Mouse (Mus musculus): Measurements from ENCODE around the gene Adamts9. TPM values are rescaled to one million over a fixed set of nuclear protein-coding genes. Genes with fewer than 3 reads are reported as not detected.

Gene Adamts9
- polyA plus RNA-seq, 1 experiment from 2014 or later, result 13.8 TPM

DNA sequence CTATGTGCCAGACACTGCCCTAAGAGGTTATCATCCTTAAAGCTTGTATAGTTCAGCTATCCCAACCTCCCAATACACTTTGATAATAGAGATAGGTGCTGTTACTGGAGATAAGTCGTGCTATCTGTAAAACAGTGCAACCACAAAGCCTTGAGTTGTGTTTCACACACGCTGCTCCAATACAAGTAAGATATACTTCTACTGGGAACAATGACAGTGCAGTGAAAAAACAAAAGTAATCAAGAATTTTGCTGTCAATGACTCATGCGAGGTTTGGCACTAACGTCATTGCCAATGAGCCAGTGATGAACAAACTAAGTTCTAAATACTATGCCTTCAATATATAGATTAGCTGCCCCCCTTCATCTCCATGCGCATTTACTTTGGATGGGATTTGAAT, 116.7 kb downstream of the Adamts9 start:
- Histone ChIP-seq H3K9ac (ENCODE audit: low read length) (no peak overlapping the region), H3K9me3 (ENCODE audit: control insufficient read depth, low read length) (no peaks in the 10 kb centered on the region), H3K27ac (ENCODE audit: low read length) (no peak overlapping the region), H3K36me3 (ENCODE audit: control insufficient read depth, insufficient read depth, low read length) (peaks cover 11% of the 10 kb centered on the region; the same call in 1 of the 2 replicates), H3K4me1 (replicated peaks; ENCODE audit: control insufficient read depth, insufficient read depth, low read length) (no peaks in the 10 kb centered on the region), H3K4me2 (ENCODE audit: low read depth, low read length) (no peak overlapping the region), H3K27me3 (ENCODE audit: control insufficient read depth, insufficient read depth, low read depth, low read length) (no peaks in the 10 kb centered on the region), H3K4me3 (ENCODE audit: low read length) (no peak overlapping the region)
- 72% methylated on average over 5 of the region's 5 CpGs for WGBS
- ATAC-seq (ENCODE audit: low read depth), result no peak

DNA sequence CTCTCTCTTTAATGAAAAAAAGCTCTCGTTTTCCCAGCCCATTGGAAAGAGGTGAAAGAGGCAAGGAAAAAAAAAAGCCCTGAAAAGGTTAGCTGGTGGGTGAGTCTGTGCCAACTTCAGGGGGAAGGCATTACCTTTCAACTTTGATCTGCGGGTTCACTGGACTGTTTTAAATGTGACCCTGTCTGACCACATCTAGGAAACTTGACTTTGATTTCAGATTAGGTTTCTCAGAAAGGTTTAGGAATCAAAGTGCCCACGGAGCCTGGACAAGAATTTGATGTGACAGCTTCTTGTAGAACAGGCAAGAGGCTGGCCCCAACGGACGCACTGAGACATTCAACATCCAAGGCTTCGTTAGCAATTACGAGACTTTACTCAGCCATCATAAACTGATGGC, 119.3 kb downstream of the Adamts9 start:
- Histone ChIP-seq H3K9me3 (ENCODE audit: control insufficient read depth, low read length) (no peaks in the 10 kb centered on the region), H3K4me3 (ENCODE audit: low read length) (no peak overlapping the region), H3K27ac (ENCODE audit: low read length) (no peak overlapping the region), H3K27me3 (ENCODE audit: control insufficient read depth, insufficient read depth, low read depth, low read length) (no peaks in the 10 kb centered on the region), H3K4me2 (ENCODE audit: low read depth, low read length) (no peak overlapping the region), H3K9ac (ENCODE audit: low read length) (no peak overlapping the region), H3K4me1 (replicated peaks; ENCODE audit: control insufficient read depth, insufficient read depth, low read length) (no peaks in the 10 kb centered on the region), H3K36me3 (ENCODE audit: control insufficient read depth, insufficient read depth, low read length) (peaks cover 14% of the 10 kb centered on the region; the same call in 1 of the 2 replicates)
- WGBS, result 74% methylated on average over 7 of the region's 7 CpGs
- ATAC-seq (ENCODE audit: low read depth), result no peak

DNA sequence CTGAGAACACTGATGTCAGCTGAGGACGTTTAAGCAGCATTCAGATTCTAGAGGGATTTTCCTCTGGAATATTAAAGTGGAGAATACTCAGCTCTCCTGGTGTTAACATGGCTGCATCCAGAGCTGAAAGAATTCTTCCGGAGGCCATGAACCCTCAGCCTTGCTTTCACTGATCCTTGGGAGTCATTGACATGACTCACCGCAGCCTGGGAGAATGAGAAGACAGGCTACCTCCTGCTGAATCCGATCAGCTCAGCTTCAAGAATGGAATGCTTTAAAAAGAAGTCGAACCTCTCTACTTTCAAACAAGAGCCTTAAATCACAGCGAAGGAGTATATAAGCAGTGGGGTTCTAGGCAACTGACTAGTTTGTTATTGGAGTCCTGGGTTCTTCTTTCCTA, 121.3 kb downstream of the Adamts9 start:
- Histone ChIP-seq H3K9me3 (ENCODE audit: control insufficient read depth, low read length) (no peaks in the 10 kb centered on the region), H3K9ac (ENCODE audit: low read length) (no peak overlapping the region), H3K27ac (ENCODE audit: low read length) (no peak overlapping the region), H3K36me3 (ENCODE audit: control insufficient read depth, insufficient read depth, low read length) (peaks cover 15% of the 10 kb centered on the region; the same call in 1 of the 2 replicates), H3K27me3 (ENCODE audit: control insufficient read depth, insufficient read depth, low read depth, low read length) (no peaks in the 10 kb centered on the region), H3K4me1 (replicated peaks; ENCODE audit: control insufficient read depth, insufficient read depth, low read length) (no peaks in the 10 kb centered on the region), H3K4me2 (ENCODE audit: low read depth, low read length) (no peak overlapping the region), H3K4me3 (ENCODE audit: low read length) (no peak overlapping the region)
- 70% methylated on average over 6 of the region's 6 CpGs for WGBS
- ATAC-seq (ENCODE audit: low read depth), result no peak

DNA sequence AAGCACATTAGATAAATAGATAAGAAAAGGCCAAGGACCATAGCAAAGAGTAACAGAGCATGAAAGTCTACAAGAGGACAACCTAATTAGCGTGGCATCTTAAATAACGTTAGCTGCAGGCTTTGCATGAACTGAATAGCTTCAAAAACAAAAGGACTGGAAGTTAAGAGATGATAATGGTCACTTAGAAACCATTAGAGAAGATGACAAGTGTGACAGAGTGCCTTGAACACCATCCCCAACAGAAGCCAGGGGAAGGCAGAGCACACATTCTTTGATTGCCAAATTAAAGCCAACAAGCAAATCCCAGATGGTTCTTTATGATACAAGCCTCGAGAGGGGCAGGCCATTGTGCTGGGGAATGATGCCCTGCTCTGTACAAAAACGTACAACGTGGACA, 121.7 kb downstream of the Adamts9 start:
- Histone ChIP-seq H3K9ac (ENCODE audit: low read length) (no peak overlapping the region), H3K9me3 (ENCODE audit: control insufficient read depth, low read length) (no peaks in the 10 kb centered on the region), H3K36me3 (ENCODE audit: control insufficient read depth, insufficient read depth, low read length) (peaks cover 15% of the 10 kb centered on the region; the same call in 1 of the 2 replicates), H3K4me3 (ENCODE audit: low read length) (no peak overlapping the region), H3K4me2 (ENCODE audit: low read depth, low read length) (no peak overlapping the region), H3K27ac (ENCODE audit: low read length) (no peak overlapping the region), H3K4me1 (replicated peaks; ENCODE audit: control insufficient read depth, insufficient read depth, low read length) (peaks cover 3% of the 10 kb centered on the region), H3K27me3 (ENCODE audit: control insufficient read depth, insufficient read depth, low read depth, low read length) (no peaks in the 10 kb centered on the region)
- no peak for ATAC-seq (ENCODE audit: low read depth)
- 66% methylated on average over 5 of the region's 5 CpGs for WGBS

DNA sequence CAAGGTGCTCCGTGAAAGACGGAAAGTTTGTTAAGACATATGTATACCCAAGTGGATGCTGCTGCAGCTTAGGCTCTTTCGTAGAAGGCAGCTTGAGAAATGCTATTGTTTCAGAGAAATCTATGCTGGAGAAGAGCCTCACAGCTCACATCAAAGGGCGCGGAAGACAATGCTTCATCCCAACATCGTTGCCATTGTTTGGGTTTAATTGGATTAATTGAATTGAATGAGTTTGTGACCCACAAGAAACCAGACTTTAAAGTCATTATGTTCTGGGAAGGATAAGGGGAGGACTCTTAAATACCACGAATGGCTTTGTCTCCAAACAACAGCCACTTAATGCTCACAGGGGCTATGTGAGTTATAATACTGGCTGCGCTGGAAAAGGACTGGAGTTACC, 125.6 kb downstream of the Adamts9 start:
- H3K4me1 ChIP-seq (replicated peaks; ENCODE audit: control insufficient read depth, insufficient read depth, low read length), result peaks cover 11% of the 10 kb centered on the region
- no peak overlapping the region for H3K4me2 ChIP-seq (ENCODE audit: low read depth, low read length)
- peaks cover 9% of the 10 kb centered on the region; the same call in 1 of the 2 replicates for H3K36me3 ChIP-seq (ENCODE audit: control insufficient read depth, insufficient read depth, low read length)
- no peak for ATAC-seq (ENCODE audit: low read depth)
- 70% methylated on average over 8 of the region's 8 CpGs for WGBS
- no peak overlapping the region for H3K4me3 ChIP-seq (ENCODE audit: low read length)
- no peak overlapping the region for H3K9ac ChIP-seq (ENCODE audit: low read length)
- no peak overlapping the region for H3K27ac ChIP-seq (ENCODE audit: low read length)
- no peaks in the 10 kb centered on the region for H3K27me3 ChIP-seq (ENCODE audit: control insufficient read depth, insufficient read depth, low read depth, low read length)
- H3K9me3 ChIP-seq (ENCODE audit: control insufficient read depth, low read length), result no peaks in the 10 kb centered on the region

DNA sequence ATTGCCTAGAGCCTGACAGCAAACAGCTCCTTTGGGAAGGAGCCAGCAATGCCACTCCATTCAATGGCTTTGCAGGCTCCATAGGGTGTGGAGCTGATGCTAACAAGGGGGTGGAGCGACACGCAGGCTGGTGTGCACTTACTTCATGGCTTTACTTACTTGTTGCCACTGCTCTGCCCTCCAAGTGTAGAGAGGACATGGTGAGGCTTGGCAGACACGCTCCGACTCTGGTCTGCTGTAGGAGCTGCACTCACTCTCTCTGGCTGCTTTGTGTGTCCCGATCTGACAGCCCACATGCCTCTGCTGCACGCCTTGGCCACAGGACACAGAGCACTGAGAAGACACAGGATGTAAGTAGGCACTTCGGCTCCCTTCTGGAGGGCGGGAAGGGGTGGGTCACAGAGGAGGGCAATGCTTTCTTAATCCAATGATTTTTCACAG, 127.0 kb downstream of the Adamts9 start, which contains the start of gene A730049H05Rik:
TSS of gene A730049H05Rik (plus strand) at position 168 of the 441 bp plus-strand sequence.
- 35% methylated on average over 8 of the region's 8 CpGs for WGBS
- Histone ChIP-seq H3K4me1 (replicated peaks; ENCODE audit: control insufficient read depth, insufficient read depth, low read length) (peaks cover 11% of the 10 kb centered on the region), H3K4me3 (ENCODE audit: low read length) (peak within 1 kb of the TSS; percentile 18; the same call in 1 of the 2 replicates), H3K27me3 (ENCODE audit: control insufficient read depth, insufficient read depth, low read depth, low read length) (no peaks in the 10 kb centered on the region), H3K4me2 (ENCODE audit: low read depth, low read length) (peak within 1 kb of the TSS; percentile 38; the same call in 1 of the 2 replicates), H3K9me3 (ENCODE audit: control insufficient read depth, low read length) (no peaks in the 10 kb centered on the region), H3K27ac (ENCODE audit: low read length) (peak within 1 kb of the TSS; percentile 69), H3K36me3 (ENCODE audit: control insufficient read depth, insufficient read depth, low read length) (peaks cover 9% of the 10 kb centered on the region; the same call in 1 of the 2 replicates), H3K9ac (ENCODE audit: low read length) (no peak within 1 kb of the TSS)
- ATAC-seq (ENCODE audit: low read depth), result peak; percentile 88

DNA sequence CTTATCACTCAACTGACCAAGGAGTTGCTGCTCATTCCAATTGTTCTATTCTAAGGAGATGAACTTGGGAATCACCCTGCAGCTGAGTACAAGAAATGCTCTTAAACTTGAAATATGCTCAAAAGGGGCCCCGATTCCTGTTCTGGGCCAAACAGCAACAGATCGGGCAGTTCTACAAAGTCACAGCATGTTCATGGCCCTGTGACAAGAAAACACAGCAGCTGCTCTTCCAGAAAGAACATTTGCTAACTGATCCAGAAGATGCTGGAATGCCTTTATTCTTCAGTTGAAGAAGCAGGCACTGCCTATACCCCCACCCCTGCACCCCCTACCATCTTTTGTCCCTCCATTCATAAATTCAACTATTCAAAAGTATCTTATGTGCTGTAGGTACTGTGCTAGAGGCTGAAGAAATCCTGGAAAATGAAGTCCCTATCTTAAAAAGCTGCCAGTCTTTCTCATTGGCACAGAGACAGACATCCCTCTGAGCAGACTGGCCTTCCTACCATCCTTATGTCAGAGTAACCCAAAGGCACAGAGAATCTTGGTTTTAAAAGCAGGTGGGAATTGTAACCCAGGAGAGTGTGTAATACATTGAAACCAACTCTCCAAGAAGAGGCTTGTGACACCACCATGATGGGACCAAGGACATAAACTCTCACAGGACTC, 130.5 kb downstream of the Adamts9 start:
- WGBS, result 61% methylated on average over 2 of the region's 2 CpGs
- H3K9me3 ChIP-seq (ENCODE audit: control insufficient read depth, low read length), result no peaks in the 10 kb centered on the region

DNA sequence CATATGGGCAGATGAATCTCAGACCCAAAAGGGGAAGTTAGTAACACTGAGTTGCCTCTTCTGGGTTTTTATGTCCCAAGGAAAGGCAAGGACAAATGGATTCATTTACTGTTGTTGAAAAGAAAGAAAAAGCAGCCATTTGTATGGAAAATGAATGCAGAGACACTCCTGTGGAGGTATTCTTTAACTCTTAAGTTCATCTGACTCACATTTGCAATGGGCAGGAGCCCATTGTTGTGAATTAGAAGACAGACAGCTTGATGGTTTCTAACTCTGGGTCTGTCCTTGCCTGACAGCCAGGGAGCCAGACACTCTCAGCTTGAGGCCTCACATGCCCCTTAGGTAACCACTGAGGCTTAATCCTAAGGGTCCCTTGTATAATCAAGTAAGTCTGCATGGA, 131.7 kb downstream of the Adamts9 start:
- no peak overlapping the region for H3K4me2 ChIP-seq (ENCODE audit: low read depth, low read length)
- H3K9me3 ChIP-seq (ENCODE audit: control insufficient read depth, low read length), result no peaks in the 10 kb centered on the region
- H3K9ac ChIP-seq (ENCODE audit: low read length), result no peak overlapping the region
- H3K4me1 ChIP-seq (replicated peaks; ENCODE audit: control insufficient read depth, insufficient read depth, low read length), result peaks cover 7% of the 10 kb centered on the region
- no peak for ATAC-seq (ENCODE audit: low read depth)
- H3K36me3 ChIP-seq (ENCODE audit: control insufficient read depth, insufficient read depth, low read length), result peaks cover 12% of the 10 kb centered on the region
- H3K27me3 ChIP-seq (ENCODE audit: control insufficient read depth, insufficient read depth, low read depth, low read length), result no peaks in the 10 kb centered on the region
- H3K27ac ChIP-seq (ENCODE audit: low read length), result no peak overlapping the region
- H3K4me3 ChIP-seq (ENCODE audit: low read length), result no peak overlapping the region

More for the DNA sequence above, 130.5 kb downstream of the Adamts9 start:
- no peak for ATAC-seq (ENCODE audit: low read depth)
- no peaks in the 10 kb centered on the region for H3K27me3 ChIP-seq (ENCODE audit: control insufficient read depth, insufficient read depth, low read depth, low read length)
- no peak overlapping the region for H3K4me2 ChIP-seq (ENCODE audit: low read depth, low read length)
- no peak overlapping the region for H3K27ac ChIP-seq (ENCODE audit: low read length)
- H3K9ac ChIP-seq (ENCODE audit: low read length), result no peak overlapping the region
- H3K36me3 ChIP-seq (ENCODE audit: control insufficient read depth, insufficient read depth, low read length), result peaks cover 6% of the 10 kb centered on the region
- peaks cover 11% of the 10 kb centered on the region for H3K4me1 ChIP-seq (replicated peaks; ENCODE audit: control insufficient read depth, insufficient read depth, low read length)
- H3K4me3 ChIP-seq (ENCODE audit: low read length), result no peak overlapping the region

DNA sequence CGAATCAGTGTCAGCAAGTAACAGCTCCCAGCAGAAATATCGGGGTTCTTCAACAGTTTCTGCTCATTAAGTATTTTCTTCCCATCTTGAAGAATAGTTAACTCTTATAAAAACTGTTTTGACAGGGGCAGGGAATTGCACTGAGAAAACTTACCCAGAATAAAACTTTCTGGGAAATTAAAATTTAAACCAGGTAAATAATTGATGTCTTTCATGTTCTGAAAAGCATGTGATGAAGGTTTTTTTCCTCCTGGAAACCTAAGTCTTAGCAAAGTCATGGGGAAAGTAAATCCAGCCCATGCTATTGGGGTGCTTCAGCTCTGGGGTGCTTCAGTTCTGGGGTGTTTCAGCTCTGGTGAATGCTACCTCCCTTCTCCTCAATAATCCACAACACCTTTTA, 132.7 kb downstream of the Adamts9 start:
- H3K4me3 ChIP-seq (ENCODE audit: low read length), result no peak overlapping the region
- H3K27me3 ChIP-seq (ENCODE audit: control insufficient read depth, insufficient read depth, low read depth, low read length), result no peaks in the 10 kb centered on the region
- H3K36me3 ChIP-seq (ENCODE audit: control insufficient read depth, insufficient read depth, low read length), result peaks cover 19% of the 10 kb centered on the region
- H3K4me1 ChIP-seq (replicated peaks; ENCODE audit: control insufficient read depth, insufficient read depth, low read length), result no peaks in the 10 kb centered on the region
- ATAC-seq (ENCODE audit: low read depth), result no peak
- H3K9ac ChIP-seq (ENCODE audit: low read length), result no peak overlapping the region
- no peak overlapping the region for H3K4me2 ChIP-seq (ENCODE audit: low read depth, low read length)
- no peak overlapping the region for H3K27ac ChIP-seq (ENCODE audit: low read length)
- H3K9me3 ChIP-seq (ENCODE audit: control insufficient read depth, low read length), result no peaks in the 10 kb centered on the region
- WGBS, result 93% methylated on average over 2 of the region's 2 CpGs

All from lung, embryonic 16.5 days (tissue).